Mouse (Mus musculus): Measurements from ENCODE around the gene Apod. TPM values are rescaled to one million over a fixed set of nuclear protein-coding genes. Genes with fewer than 3 reads are reported as not detected.
A peak's percentile ranks its signal among the peaks of the same experiment; 100 is the strongest.

Apod gene
- total RNA-seq, 2 experiments from 2014 or later, result 41.6 to 82.1 TPM

GRCm38 (mm10) chr16:31286801-31287488 lies 27.7 kb downstream of the Apod start:
- no peak for DNase-seq (ENCODE audit: low spot score)

GRCm38 (mm10) chr16:31281981-31282380 lies 32.6 kb downstream of the Apod start:
- DNase-seq (ENCODE audit: low spot score), result peak; percentile 61

GRCm38 (mm10) chr16:31280176-31280575 lies 34.4 kb downstream of the Apod start:
- DNase-seq (ENCODE audit: low spot score), result no peak

- DNase-seq (ENCODE audit: low spot score), result peak; percentile 31
Observed at GRCm38 (mm10) chr16:31278581-31278980, 36.0 kb downstream of the Apod start.

- peak; percentile 38 for DNase-seq (ENCODE audit: low spot score)
Observed at GRCm38 (mm10) chr16:31278081-31278480, 36.5 kb downstream of the Apod start.

GRCm38 (mm10) chr16:31276962-31277361 lies 37.6 kb downstream of the Apod start:
- peak; percentile 47 for DNase-seq (ENCODE audit: low spot score)

- peak; percentile 83 for DNase-seq (ENCODE audit: low spot score)
Observed at GRCm38 (mm10) chr16:31276539-31276938, 38.1 kb downstream of the Apod start.

- DNase-seq (ENCODE audit: low spot score), result peak; percentile 93
Observed at GRCm38 (mm10) chr16:31274674-31275460, 39.7 kb downstream of the Apod start, which contains the start of gene Ppp1r2. Gene Ppp1r2 (minus strand): TSS chr16:31275277.

- no peak for DNase-seq (ENCODE audit: low spot score)
Observed at GRCm38 (mm10) chr16:31274084-31274483, 40.5 kb downstream of the Apod start.

- DNase-seq (ENCODE audit: low spot score), result no peak
Observed at GRCm38 (mm10) chr16:31266692-31267091, 47.9 kb downstream of the Apod start.

GRCm38 (mm10) chr16:31256151-31256550 lies 58.5 kb downstream of the Apod start:
- no peak for DNase-seq (ENCODE audit: low spot score)

GRCm38 (mm10) chr16:31255685-31256084 lies 58.9 kb downstream of the Apod start:
- DNase-seq (ENCODE audit: low spot score), result no peak

GRCm38 (mm10) chr16:31249401-31249800 lies 65.2 kb downstream of the Apod start:
- no peak for DNase-seq (ENCODE audit: low spot score)

GRCm38 (mm10) chr16:31248717-31249116 lies 65.9 kb downstream of the Apod start:
- no peak for DNase-seq (ENCODE audit: low spot score)

- no peak for DNase-seq (ENCODE audit: low spot score)
Observed at GRCm38 (mm10) chr16:31247442-31247841, 67.2 kb downstream of the Apod start.

Small RNA genes within 50 kb of the gene (microRNA-seq; reads per million reads assigned to microRNA genes)
- not detected for gene Gm27415

Other genes with a start within 250 kb of the Apod start
- 1 to 10 TPM; 2.6 to 4.1 TPM for gene Xxylt1, start 233.4 kb downstream of the Apod start, total RNA-seq (2021)
- gene Acap2, start 113.6 kb downstream of the Apod start, total RNA-seq (2021), result 1 to 10 TPM; 6.9 to 9.3 TPM
- gene Ppp1r2, start 39.5 kb downstream of the Apod start, total RNA-seq (2021), result 10 to 100 TPM; 83.4 to 98.3 TPM
- 100 to 1,000 TPM in 1 of 2 experiments, 10 to 100 TPM in 1; 61.4 to 145 TPM for gene Bdh1, start 107.5 kb upstream of the Apod start, total RNA-seq (2021)